Mouse (Mus musculus) forelimb bud, embryonic 11.5 days (tissue): Measurements from ENCODE around the gene Zfp865.

Experiments used
- DNase-seq: peaks from one replicate; pipeline ENCODE4 v3.0.0-alpha.2; 2012; ENCODE audit warnings: low read depth, low spot score

Gene Zfp865

DNA sequence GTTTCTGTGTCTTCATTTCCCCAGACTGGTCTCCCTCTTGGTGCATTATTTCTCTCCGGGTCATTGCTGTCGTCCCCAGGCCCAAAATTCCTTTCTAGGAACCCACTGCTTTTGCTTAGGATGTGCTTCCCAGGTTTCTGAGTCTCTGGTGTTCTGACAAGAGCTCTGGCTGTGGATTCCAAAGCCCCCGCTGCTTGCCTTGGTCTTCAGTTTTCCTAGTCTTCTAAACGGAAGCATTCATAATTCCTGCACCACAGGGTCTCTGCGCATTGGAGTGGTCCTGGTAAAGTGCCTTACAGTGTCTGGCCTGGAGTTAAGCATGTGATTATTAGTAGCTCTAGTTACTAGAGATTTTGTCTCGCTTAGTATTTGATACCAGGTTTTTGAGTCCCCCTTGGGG is 60.6 kb downstream of the Zfp865 start:
- DNase-seq, result no peak

GRCm38 (mm10) chr7:5081241-5081640 is 61.1 kb downstream of the Zfp865 start:
- DNase-seq, result no peak

GRCm38 (mm10) chr7:5081939-5082338 is 61.8 kb downstream of the Zfp865 start:
- no peak for DNase-seq

DNA sequence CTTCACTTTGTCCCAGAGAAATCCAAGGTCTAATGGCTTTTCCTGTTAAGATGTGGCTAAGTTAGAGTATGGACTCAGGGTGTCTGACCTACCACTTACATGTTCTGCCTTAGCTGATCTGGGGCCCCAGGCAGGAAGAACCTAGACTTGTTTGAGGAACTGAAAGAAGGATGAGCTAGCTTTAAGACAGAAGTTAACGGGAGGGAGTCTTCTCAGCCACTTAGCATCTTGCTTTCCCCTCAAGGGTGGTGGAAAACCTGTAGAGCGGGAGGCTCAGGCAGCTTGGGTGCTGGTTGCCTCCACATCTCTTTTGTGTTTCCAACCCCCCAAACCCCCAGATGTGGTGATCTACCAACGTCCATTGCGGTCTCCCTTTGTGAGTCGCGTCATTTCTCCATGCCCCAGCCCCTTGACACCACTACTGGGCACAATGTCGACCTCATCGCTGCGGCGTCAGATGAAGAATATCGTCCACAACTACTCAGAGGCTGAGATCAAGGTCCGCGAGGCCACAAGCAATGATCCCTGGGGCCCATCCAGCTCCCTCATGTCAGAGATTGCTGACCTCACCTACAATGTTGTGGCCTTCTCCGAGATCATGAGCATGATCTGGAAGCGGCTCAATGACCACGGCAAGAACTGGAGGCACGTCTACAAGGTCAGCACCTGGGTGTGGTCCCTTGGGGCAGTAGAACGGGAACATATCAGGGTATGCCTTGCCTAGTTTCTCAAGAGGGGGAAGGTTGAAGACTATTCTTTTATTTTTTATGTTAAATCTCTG is 63.3 kb downstream of the Zfp865 start:
- DNase-seq, result no peak

DNA sequence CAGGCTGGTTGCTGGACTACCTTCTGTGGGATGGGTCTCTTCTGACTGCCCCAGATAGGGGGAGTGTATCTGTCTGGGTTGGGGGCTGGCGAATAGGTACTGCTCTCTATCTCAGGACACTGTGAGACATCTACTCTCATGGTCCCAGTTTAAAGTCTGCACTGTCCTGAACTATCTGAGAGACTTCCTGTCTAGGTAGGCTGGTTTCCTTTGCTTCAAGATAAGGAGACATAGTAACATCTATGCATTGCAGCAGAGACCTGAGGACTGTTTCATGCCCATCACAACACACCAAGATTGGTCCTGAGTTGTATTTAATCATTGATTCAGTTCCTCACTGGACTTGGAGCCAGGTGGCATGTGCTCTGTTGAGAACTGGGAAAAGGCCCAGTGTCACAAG is 65.3 kb downstream of the Zfp865 start:
- DNase-seq, result no peak
